Mouse (Mus musculus) ES-E14 (cell line): ENCODE measurements around the gene Pygm.

Experiments used
- HCFC1 ChIP-seq: IDR thresholded peaks from 2 replicates; pipeline ENCODE4 v1.6.1; 2012; ENCODE audit warnings: low read length, inconsistent platforms, borderline replicate concordance; ENCODE audit not compliant: insufficient read depth
- MAFK ChIP-seq: IDR thresholded peaks from 2 replicates; pipeline ENCODE4 v1.6.1; 2014; ENCODE audit warnings: mild to moderate bottlenecking, low read depth, low read length, inconsistent platforms; ENCODE audit not compliant: insufficient read depth
- ZNF384 ChIP-seq: IDR thresholded peaks from 2 replicates; pipeline ENCODE4 v1.6.1; 2012; ENCODE audit warnings: low read depth, low read length, inconsistent platforms

DNA sequence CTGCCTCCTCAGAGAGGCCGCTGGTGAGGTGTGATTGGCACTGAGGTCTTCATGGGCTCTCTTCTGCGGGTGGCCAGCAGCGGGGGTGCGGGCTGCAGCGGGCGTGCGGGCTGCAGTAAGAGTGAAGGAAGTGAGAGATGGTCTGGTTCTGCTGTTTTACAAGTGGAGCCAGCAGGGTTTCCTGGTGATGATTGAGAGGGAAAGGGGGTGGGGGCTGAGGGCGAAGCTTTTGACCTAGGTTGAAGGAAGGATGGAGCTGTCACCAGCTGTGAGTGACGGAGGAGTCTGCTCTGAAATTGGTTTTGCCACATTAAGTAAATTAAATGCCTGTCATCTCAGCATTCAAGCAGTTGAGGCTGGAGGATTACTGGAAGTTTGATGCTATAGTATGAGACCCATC is 35.5 kb upstream of the Pygm start:
- TF ChIP-seq MAFK (no peak), ZNF384 (no peak), HCFC1 (no peak)
